Mouse (Mus musculus): ENCODE data around the gene Trpc4. TPM values are rescaled to one million over a fixed set of nuclear protein-coding genes. Genes with fewer than 3 reads are reported as not detected.

Gene Trpc4
- polyA plus RNA-seq, 1 experiment: not detected

DNA sequence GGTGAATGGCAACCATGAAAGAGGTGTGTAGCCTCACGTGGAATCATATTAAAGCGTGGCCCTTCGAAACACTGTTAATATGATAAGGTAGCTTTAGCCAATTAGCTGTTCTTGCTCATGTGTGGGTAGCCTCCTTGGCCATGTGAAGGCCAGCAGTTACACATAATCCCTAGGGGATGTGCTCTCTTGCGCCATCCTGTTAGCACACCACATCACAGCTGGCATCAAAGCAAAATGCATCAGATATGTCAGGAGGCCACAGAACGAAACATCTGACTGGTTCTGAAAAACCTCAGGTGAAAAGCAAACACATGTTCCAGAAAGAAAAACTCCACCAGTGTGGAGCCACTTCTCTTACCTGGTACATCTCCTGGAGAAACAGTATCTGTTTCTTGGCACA lies 45.4 kb downstream of the Trpc4 start:
- peaks cover 16% of the 10 kb centered on the region for H3K9me3 ChIP-seq
- no peak overlapping the region for H3K4me3 ChIP-seq (replicated peaks)
- no peak for TF ChIP-seq FLI1 (IDR thresholded peaks at IDR 0.05; ENCODE audit: low read length)
- TF ChIP-seq GATA1 (IDR thresholded peaks at IDR 0.05; ENCODE audit: borderline replicate concordance, low read length): no peak
- H3K36me3 ChIP-seq (replicated peaks; ENCODE audit: low read length): no peaks in the 10 kb centered on the region
- no peaks in the 10 kb centered on the region for H3K27me3 ChIP-seq (replicated peaks)
- H3K4me1 ChIP-seq: no peaks in the 10 kb centered on the region

GRCm38 (mm10) chr3:54204386-54204785 lies 48.6 kb downstream of the Trpc4 start:
- H3K27me3 ChIP-seq (replicated peaks): no peaks in the 10 kb centered on the region
- no peaks in the 10 kb centered on the region for H3K4me1 ChIP-seq
- peaks cover 18% of the 10 kb centered on the region for H3K9me3 ChIP-seq
- H3K4me3 ChIP-seq (replicated peaks): no peak overlapping the region
- H3K36me3 ChIP-seq (replicated peaks; ENCODE audit: low read length): no peaks in the 10 kb centered on the region
- TF ChIP-seq FLI1 (IDR thresholded peaks at IDR 0.05; ENCODE audit: low read length) (no peak), GATA1 (IDR thresholded peaks at IDR 0.05; ENCODE audit: borderline replicate concordance, low read length) (no peak)

GRCm38 (mm10) chr3:54210112-54210511 lies 54.3 kb downstream of the Trpc4 start:
- Histone ChIP-seq H3K27me3 (replicated peaks) (no peaks in the 10 kb centered on the region), H3K9me3 (peaks cover 24% of the 10 kb centered on the region), H3K4me3 (replicated peaks) (no peak overlapping the region), H3K36me3 (replicated peaks; ENCODE audit: low read length) (no peaks in the 10 kb centered on the region), H3K4me1 (no peaks in the 10 kb centered on the region)
- no peak for TF ChIP-seq FLI1 (IDR thresholded peaks at IDR 0.05; ENCODE audit: low read length)
- no peak for TF ChIP-seq GATA1 (IDR thresholded peaks at IDR 0.05; ENCODE audit: borderline replicate concordance, low read length)

DNA sequence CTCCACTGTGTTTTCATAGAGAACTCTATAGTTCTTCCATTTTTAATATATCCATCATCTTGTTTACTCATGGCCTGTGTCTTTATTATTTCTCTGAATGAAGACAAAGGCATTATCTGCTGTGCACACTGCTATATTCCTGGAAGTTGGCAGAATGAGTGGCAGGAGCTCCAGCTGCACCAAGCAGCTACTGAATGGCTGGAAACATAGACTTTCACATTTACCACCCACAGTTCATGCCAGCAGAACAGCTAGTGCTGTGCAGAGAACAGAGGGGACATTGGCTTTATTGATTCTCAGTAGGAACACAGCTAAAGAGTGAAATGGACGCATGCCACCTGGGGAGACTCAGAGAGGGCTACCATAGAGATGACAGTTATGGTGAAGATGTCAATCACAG lies 55.6 kb downstream of the Trpc4 start:
- Histone ChIP-seq H3K4me1 (no peaks in the 10 kb centered on the region), H3K4me3 (replicated peaks) (no peak overlapping the region), H3K27me3 (replicated peaks) (no peaks in the 10 kb centered on the region), H3K36me3 (replicated peaks; ENCODE audit: low read length) (no peaks in the 10 kb centered on the region), H3K9me3 (peaks cover 18% of the 10 kb centered on the region)
- TF ChIP-seq FLI1 (IDR thresholded peaks at IDR 0.05; ENCODE audit: low read length): no peak
- no peak for TF ChIP-seq GATA1 (IDR thresholded peaks at IDR 0.05; ENCODE audit: borderline replicate concordance, low read length)

- Histone ChIP-seq H3K36me3 (replicated peaks; ENCODE audit: low read length) (no peaks in the 10 kb centered on the region), H3K27me3 (replicated peaks) (no peaks in the 10 kb centered on the region), H3K4me3 (replicated peaks) (no peak overlapping the region), H3K4me1 (no peaks in the 10 kb centered on the region), H3K9me3 (peaks cover 24% of the 10 kb centered on the region)
- TF ChIP-seq GATA1 (IDR thresholded peaks at IDR 0.05; ENCODE audit: borderline replicate concordance, low read length) (no peak), FLI1 (IDR thresholded peaks at IDR 0.05; ENCODE audit: low read length) (no peak)
Measured at GRCm38 (mm10) chr3:54222549-54222948, 66.7 kb downstream of the Trpc4 start.

DNA sequence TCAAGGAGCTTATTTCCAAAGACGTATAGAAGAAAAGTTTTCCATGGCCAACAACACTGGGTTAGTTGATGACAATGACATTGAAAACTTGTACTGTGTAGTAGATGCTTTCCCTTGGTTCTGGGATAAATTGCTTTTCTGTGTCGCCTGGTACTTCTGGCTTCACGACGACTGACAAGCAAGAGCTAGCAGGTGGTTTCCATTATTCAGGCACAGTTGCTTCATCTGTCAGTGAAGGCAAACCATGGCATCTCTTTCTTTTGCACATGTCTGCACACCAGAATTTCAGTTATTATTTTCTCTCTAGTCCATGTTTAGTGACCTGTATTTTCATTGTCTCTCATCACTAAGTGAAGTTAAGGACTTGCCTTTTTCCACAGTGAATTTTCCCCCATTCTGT lies 72.6 kb downstream of the Trpc4 start:
- Histone ChIP-seq H3K36me3 (replicated peaks; ENCODE audit: low read length) (no peaks in the 10 kb centered on the region), H3K9me3 (peaks cover 35% of the 10 kb centered on the region), H3K4me1 (no peaks in the 10 kb centered on the region), H3K27me3 (replicated peaks) (no peaks in the 10 kb centered on the region), H3K4me3 (replicated peaks) (no peak overlapping the region)
- no peak for TF ChIP-seq GATA1 (IDR thresholded peaks at IDR 0.05; ENCODE audit: borderline replicate concordance, low read length)
- TF ChIP-seq FLI1 (IDR thresholded peaks at IDR 0.05; ENCODE audit: low read length): no peak

DNA sequence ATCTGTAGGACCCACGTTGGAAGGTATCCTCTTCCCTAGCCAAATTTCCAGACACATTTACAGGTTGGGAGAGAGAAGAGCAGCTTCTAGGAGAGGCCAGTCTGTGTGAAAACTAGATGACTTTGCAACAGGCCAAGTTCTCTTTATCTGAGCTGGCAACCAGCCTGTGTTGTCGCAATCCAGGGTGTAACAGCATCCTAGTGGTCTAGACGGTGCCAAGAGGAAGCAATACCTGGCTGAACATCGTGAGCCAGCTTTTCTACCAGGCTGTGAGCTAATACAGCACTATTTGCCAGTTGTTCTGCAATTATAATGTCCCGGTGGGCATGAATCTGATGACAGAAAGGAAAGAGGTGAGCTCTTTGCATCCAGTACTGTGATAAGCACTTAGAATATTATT lies 83.1 kb downstream of the Trpc4 start:
- Histone ChIP-seq H3K36me3 (replicated peaks; ENCODE audit: low read length) (no peaks in the 10 kb centered on the region), H3K27me3 (replicated peaks) (no peaks in the 10 kb centered on the region), H3K9me3 (peaks cover 18% of the 10 kb centered on the region; the same call in 1 of the 2 replicates), H3K4me3 (replicated peaks) (peak overlapping the region; percentile 48), H3K4me1 (no peaks in the 10 kb centered on the region)
- TF ChIP-seq GATA1 (IDR thresholded peaks at IDR 0.05; ENCODE audit: borderline replicate concordance, low read length): no peak
- TF ChIP-seq FLI1 (IDR thresholded peaks at IDR 0.05; ENCODE audit: low read length): no peak

- Histone ChIP-seq H3K36me3 (replicated peaks; ENCODE audit: low read length) (no peaks in the 10 kb centered on the region), H3K27me3 (replicated peaks) (no peaks in the 10 kb centered on the region), H3K4me3 (replicated peaks) (no peak overlapping the region), H3K9me3 (peaks cover 18% of the 10 kb centered on the region; the same call in 1 of the 2 replicates), H3K4me1 (no peaks in the 10 kb centered on the region)
- TF ChIP-seq GATA1 (IDR thresholded peaks at IDR 0.05; ENCODE audit: borderline replicate concordance, low read length) (no peak), FLI1 (IDR thresholded peaks at IDR 0.05; ENCODE audit: low read length) (no peak)
Measured at GRCm38 (mm10) chr3:54239426-54239825, 83.6 kb downstream of the Trpc4 start.

DNA sequence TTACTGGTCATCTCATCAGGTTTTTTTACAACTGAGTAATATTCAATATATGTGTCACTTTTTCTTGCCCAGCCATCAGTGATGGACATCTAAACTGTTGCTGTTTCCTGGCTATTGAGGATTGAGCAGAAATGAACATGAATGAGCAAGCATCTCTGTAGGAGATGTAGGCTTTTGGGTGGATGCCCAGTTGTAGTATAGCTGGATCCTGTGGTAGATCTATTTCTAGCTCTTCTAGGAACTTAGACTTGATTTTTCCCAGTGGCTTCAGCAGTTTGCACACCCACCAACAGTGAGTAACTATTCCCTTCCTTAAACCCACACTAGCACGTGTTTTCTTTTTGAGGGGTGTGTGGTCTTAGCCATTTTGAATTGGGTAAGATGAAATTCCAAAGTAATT lies 87.3 kb downstream of the Trpc4 start:
- Histone ChIP-seq H3K4me1 (no peaks in the 10 kb centered on the region), H3K27me3 (replicated peaks) (no peaks in the 10 kb centered on the region), H3K36me3 (replicated peaks; ENCODE audit: low read length) (no peaks in the 10 kb centered on the region), H3K9me3 (peaks cover 21% of the 10 kb centered on the region; the same call in 1 of the 2 replicates), H3K4me3 (replicated peaks) (no peak overlapping the region)
- no peak for TF ChIP-seq FLI1 (IDR thresholded peaks at IDR 0.05; ENCODE audit: low read length)
- no peak for TF ChIP-seq GATA1 (IDR thresholded peaks at IDR 0.05; ENCODE audit: borderline replicate concordance, low read length)

DNA sequence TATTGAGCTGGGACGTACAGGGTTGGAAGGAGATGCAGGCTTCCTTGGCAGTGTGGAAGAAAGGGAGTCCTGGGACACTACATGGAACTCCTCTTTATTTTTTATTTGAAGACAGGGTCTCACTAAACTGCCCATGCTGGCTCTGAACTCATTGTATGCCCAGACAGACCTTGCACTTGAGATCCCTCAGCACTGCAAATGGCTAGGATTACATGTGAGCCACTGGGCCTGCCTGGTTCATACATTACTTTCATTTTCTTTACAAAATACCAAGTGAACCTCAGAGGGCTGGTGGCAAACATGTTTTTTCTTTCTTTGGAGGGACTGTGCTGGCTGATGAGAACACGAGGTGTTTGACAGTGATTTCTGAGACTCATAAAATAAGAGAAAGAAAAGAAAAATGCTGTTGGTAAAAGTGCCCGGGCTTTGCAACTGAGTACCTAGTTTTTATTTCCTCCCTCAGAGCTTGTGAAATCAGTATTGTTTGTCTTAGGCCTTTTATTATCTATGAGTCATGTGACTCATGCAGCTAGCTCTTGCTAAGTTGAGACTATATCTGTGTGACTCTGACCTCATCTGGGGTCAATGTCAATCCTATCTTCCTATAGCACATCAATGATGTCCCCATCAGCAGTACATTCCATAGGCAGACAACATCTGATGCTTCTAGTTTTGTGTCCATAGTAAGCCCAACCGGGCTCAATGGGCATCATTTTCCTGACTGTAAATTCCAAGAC lies 89.1 kb downstream of the Trpc4 start:
- no peaks in the 10 kb centered on the region for H3K4me1 ChIP-seq
- no peak overlapping the region for H3K4me3 ChIP-seq (replicated peaks)
- TF ChIP-seq FLI1 (IDR thresholded peaks at IDR 0.05; ENCODE audit: low read length) (no peak), GATA1 (IDR thresholded peaks at IDR 0.05; ENCODE audit: borderline replicate concordance, low read length) (no peak)
- H3K36me3 ChIP-seq (replicated peaks; ENCODE audit: low read length): no peaks in the 10 kb centered on the region
- H3K27me3 ChIP-seq (replicated peaks): no peaks in the 10 kb centered on the region
- peaks cover 13% of the 10 kb centered on the region; the same call in 1 of the 2 replicates for H3K9me3 ChIP-seq
